Mouse (Mus musculus): ENCODE data around the gene Thap8. TPM values are rescaled to one million over a fixed set of nuclear protein-coding genes. Genes with fewer than 3 reads are reported as not detected.

The Thap8 gene
- polyA plus RNA-seq, 1 experiment from 2014 or later, result 0.14 TPM

DNA sequence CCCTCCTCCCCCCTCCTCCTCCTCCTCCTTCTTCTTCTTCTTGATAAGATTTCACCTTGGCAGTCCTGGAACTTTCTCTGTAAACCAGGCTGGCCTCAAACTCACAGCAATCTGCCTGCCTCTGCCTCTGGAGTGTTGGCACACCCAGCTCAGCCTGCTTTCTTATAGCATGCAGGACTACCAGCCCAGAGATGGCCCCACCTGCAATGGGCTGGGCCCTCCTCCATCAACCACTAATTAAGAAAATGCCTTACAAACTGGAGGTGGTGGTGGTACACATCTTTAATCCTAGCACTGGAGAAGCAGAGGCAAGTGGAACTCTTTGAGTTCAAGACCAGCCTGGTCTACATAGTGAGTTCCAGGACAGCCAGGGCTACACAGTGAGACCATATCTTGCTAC is 46.5 kb downstream of the Thap8 start:
- in situ Hi-C loops (cut with MboI; ENCODE audit: low pct_unique_long_range_greater_than_20kb), result no loop called here
- no peak for TF ChIP-seq CTCF (IDR thresholded peaks at IDR 0.05)
- POLR2A ChIA-PET, result no interaction called here
- DNase-seq (ENCODE audit: low read depth, low spot score), result no peak
- CTCF ChIA-PET, result interaction anchor here (2.0 kb wide), 1 partner anchor 9 kb away, joined by 7 read pairs; no protein-coding TSS in a partner anchor
- H3K27me3 ChIP-seq, result no peaks in the 10 kb centered on the region
- ATAC-seq, result no peak

DNA sequence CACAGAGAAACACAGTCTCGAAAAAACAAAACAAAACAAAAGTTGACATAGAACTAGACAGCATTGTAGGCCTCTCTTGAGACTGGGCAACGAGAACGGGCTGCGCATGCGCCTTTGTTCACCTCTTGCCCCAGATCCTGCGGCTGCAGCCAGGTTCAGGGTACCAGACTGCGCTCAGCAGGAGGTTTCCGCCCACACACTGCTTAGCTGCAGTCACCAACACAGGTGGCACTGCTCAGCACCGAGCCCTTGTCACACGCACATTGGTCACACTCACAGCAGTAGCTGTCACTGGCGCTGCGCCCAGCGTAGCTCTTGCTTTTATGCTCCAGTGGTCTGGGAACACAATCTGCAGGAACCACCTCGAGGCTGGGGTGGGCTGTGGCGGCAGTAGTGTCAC is 47.2 kb downstream of the Thap8 start:
- no peaks in the 10 kb centered on the region for H3K27me3 ChIP-seq
- DNase-seq (ENCODE audit: low read depth, low spot score) (no peak), ATAC-seq (no peak)
- in situ Hi-C loops (cut with MboI; ENCODE audit: low pct_unique_long_range_greater_than_20kb), result no loop called here
- TF ChIP-seq CTCF (IDR thresholded peaks at IDR 0.05), result no peak
- CTCF ChIA-PET, result interaction anchor here (1.5 to 2.0 kb wide), 2 partner anchors 9 to 166 kb away, joined by 3 to 7 read pairs; no protein-coding TSS in a partner anchor
- POLR2A ChIA-PET, result no interaction called here

DNA sequence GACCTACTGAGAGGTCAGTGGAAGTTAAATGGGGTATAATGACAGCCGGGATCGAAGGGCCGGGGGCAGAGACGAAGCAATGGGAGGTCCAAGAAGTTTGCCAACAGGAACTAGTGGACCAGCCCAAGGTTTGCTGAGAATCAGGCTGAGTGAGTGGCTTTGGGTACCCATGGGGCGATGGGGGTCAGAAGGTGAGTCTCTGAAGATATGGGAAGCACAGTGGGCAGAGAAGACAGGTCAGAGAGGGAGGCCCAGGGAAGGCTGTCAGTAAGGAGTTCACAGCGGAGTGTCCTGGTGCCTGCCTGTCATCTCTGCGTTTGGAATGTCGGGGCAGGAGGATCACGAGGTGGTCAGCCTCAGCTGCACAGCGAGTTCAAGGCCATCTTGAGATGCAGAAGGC is 48.5 kb downstream of the Thap8 start:
- DNase-seq (ENCODE audit: low read depth, low spot score) (no peak), ATAC-seq (no peak)
- in situ Hi-C loops (cut with MboI; ENCODE audit: low pct_unique_long_range_greater_than_20kb), result no loop called here
- CTCF ChIA-PET, result interaction anchor here (1.5 kb wide), 1 partner anchor 164 kb away, joined by 3 read pairs; no protein-coding TSS in a partner anchor
- POLR2A ChIA-PET, result no interaction called here
- no peaks in the 10 kb centered on the region for H3K27me3 ChIP-seq
- TF ChIP-seq CTCF (IDR thresholded peaks at IDR 0.05), result no peak

DNA sequence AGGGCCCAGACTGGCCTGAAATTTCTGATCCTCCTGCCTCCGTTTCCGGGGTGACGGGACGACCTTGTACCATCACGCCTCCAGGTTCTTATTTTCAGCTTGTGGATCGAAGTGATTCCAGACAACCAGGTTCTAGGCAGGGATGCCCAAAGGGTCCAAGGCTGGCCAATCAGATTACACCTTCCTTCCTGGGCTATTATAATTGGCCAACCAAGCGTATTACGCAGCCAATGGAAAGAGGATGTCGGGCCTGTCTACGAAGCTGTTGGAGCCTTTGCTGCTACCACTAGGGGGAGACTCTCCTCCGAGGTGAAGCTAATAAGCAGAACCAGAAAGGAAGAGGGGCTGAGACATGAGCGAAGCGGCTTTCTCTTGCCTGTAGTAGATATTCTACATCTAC is 52.0 kb downstream of the Thap8 start:
- in situ Hi-C loops (cut with MboI; ENCODE audit: low pct_unique_long_range_greater_than_20kb), result loop anchor here (10.0 kb wide), 1 partner anchor 103 kb away; no protein-coding TSS in a partner anchor
- no peaks in the 10 kb centered on the region for H3K27me3 ChIP-seq
- no peak for DNase-seq (ENCODE audit: low read depth, low spot score)
- TF ChIP-seq CTCF (IDR thresholded peaks at IDR 0.05), result peak; percentile 69
- ATAC-seq, result no peak
- CTCF ChIA-PET, result interaction anchor here (1.2 kb wide), 2 partner anchors 17 to 48 kb away, joined by 3 to 4 read pairs; no protein-coding TSS in a partner anchor
- POLR2A ChIA-PET, result no interaction called here

DNA sequence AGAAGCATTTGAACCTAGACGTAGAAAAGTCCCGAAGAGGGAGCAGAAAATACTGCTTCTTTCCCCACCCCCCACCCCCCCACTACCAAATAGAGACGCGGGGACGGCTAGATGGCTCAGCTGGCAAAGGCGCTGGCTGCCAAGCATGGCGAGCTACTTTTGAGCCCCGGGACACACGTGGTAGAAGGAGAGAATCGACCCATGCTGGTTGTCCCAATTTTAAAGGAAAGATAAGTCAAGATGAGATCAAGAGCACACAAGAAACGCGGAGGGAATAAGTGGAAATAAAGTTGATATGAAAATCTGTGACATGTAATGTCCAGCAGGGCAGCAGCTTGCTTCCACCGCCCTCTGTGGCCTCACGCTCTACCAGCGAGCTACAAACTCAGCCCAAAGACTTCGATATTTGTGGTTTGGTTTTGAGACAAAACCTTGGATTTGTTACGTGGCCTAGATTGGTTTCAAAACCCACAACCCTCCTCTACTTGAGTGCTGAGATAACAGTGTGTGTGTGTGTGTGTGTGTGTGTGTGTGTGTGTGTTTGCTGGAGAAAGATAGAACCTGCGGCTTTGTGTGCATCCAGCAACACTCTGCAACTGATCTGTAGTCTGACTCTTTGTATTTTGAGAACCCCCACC is 52.8 kb downstream of the Thap8 start:
- no peaks in the 10 kb centered on the region for H3K27me3 ChIP-seq

DNA sequence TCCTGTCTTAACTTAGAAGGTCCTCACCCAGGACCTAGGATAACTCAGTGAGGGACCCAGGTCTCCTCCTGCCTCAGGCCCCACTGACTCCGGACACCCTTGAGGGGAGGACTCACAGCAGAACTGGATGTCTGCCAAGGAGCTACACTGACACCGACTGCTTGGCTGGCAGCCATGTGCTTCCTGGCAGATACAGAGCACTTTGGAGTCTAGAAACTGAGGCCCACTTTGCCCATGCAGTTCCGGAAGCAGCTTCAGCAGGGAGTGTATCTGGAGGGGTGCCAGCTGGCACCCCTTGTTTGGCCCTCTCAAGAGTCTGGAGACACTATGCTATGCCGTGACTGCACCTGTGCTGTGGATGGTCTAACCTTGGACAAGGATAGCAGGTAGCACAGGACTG is 53.5 kb downstream of the Thap8 start:
- TF ChIP-seq CTCF (IDR thresholded peaks at IDR 0.05), result no peak
- in situ Hi-C loops (cut with MboI; ENCODE audit: low pct_unique_long_range_greater_than_20kb), result loop anchor here (10.0 kb wide), 1 partner anchor 101 kb away; no protein-coding TSS in a partner anchor
- ATAC-seq (peak; percentile 9), DNase-seq (ENCODE audit: low read depth, low spot score) (peak; percentile 83)
- H3K27me3 ChIP-seq, result no peaks in the 10 kb centered on the region
- POLR2A ChIA-PET, result interaction anchor here (0.6 kb wide), 1 partner anchor 15 kb away, joined by 3 read pairs; no protein-coding TSS in a partner anchor
- CTCF ChIA-PET, result interaction anchor here (1.0 to 4.1 kb wide), 7 partner anchors 9 to 157 kb away, joined by 3 to 14 read pairs (median 5); partner anchors contain the start of gene E130208F15Rik

More for the DNA sequence above, 52.8 kb downstream of the Thap8 start:
- no peak for TF ChIP-seq CTCF (IDR thresholded peaks at IDR 0.05)
- ATAC-seq (no peak), DNase-seq (ENCODE audit: low read depth, low spot score) (no peak)
- ChIA-PET CTCF (interaction anchor here (1.1 to 4.1 kb wide), 5 partner anchors 8 to 49 kb away, joined by 3 to 14 read pairs (median 6); no protein-coding TSS in a partner anchor), POLR2A (interaction anchor here (0.6 kb wide), 1 partner anchor 14 kb away, joined by 3 read pairs; no protein-coding TSS in a partner anchor)
- in situ Hi-C loops (cut with MboI; ENCODE audit: low pct_unique_long_range_greater_than_20kb), result loop anchor here (10.0 kb wide), 1 partner anchor 102 kb away; no protein-coding TSS in a partner anchor

DNA sequence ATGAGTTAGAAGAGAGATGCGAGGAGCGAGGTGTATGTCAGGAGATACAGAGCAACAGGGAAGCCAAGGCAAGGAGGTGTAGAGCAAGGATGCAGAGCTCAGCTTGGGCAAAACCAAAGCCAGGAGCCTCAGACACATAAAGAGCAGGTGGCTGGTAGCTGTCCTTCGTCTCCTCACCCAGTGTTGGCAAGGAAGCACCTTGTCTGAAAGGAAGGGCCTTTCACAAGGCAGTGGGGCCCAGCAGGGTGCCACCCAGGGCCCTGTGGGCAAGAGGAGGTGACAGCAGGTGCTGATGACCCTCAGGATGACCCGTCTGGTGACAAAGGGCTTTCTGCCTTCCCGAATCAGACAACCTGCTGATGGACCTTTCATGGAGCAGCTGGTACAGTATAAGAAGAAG is 54.7 kb downstream of the Thap8 start:
- H3K27me3 ChIP-seq, result peaks cover under 1% of the 10 kb centered on the region
- DNase-seq (ENCODE audit: low read depth, low spot score) (no peak), ATAC-seq (no peak)
- POLR2A ChIA-PET, result no interaction called here
- in situ Hi-C loops (cut with MboI; ENCODE audit: low pct_unique_long_range_greater_than_20kb), result loop anchor here (10.0 kb wide), 1 partner anchor 100 kb away; no protein-coding TSS in a partner anchor
- no peak for TF ChIP-seq CTCF (IDR thresholded peaks at IDR 0.05)
- CTCF ChIA-PET, result interaction anchor here (1.2 to 4.1 kb wide), 5 partner anchors 10 to 38 kb away, joined by 3 to 14 read pairs (median 5); partner anchors contain the start of gene E130208F15Rik

DNA sequence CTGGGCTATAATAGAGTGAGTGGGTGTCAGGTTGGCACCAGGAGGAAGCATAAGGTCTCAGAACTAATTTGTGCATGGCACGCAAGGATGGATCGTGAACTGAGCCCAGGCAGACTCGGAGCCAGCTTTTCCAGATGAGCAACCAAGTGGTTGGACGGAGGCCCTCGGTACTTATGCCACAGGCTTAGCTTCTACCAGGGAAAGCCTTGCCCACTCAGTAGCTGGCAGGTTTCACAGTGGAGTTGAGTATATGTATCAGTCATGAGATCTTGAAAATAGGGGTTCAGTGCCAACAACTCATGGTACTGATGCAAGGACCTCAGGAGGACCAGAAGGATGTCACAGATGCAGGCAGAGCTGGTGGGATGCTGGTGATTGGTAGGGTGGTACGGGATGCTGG is 55.8 kb downstream of the Thap8 start:
- ChIA-PET CTCF (interaction anchor here (0.9 to 4.1 kb wide), 21 partner anchors 9 to 190 kb away, joined by 3 to 14 read pairs (median 5); partner anchors contain the start of gene Sdhaf1), POLR2A (interaction anchor here (0.8 kb wide), 1 partner anchor 95 kb away, joined by 3 read pairs; no protein-coding TSS in a partner anchor)
- in situ Hi-C loops (cut with MboI; ENCODE audit: low pct_unique_long_range_greater_than_20kb), result loop anchor here (10.0 kb wide), 1 partner anchor 99 kb away; no protein-coding TSS in a partner anchor
- DNase-seq (ENCODE audit: low read depth, low spot score) (no peak), ATAC-seq (no peak)
- no peak for TF ChIP-seq CTCF (IDR thresholded peaks at IDR 0.05)
- peaks cover 12% of the 10 kb centered on the region for H3K27me3 ChIP-seq

DNA sequence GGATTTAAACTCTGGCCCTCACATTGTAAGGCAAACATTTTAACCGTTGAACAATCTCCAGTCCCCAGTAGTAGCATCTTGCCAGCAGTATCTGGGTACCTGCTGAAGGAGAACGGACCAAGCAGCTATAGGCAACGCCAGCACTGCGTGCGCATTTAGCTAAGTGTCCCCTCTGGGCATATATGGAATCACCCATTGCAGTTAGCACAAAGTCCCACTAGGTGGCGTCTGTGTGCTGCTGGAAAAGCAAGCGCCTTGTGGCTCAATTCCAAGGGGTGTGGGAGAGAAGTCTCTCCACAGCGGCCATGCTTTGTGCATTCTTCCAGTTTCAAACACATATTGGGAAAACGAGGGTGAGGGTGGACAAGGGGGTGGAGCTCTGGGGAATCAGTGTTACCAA is 56.5 kb downstream of the Thap8 start:
- no peak for DNase-seq (ENCODE audit: low read depth, low spot score)
- ChIA-PET POLR2A (interaction anchor here (0.6 kb wide), 1 partner anchor 130 kb away, joined by 3 read pairs; no protein-coding TSS in a partner anchor), CTCF (interaction anchor here (0.6 to 4.1 kb wide), 23 partner anchors 9 to 189 kb away, joined by 3 to 14 read pairs (median 4); partner anchors contain the start of gene Sdhaf1)
- H3K27me3 ChIP-seq, result peaks cover 19% of the 10 kb centered on the region
- in situ Hi-C loops (cut with MboI; ENCODE audit: low pct_unique_long_range_greater_than_20kb), result loop anchor here (10.0 kb wide), 1 partner anchor 98 kb away; no protein-coding TSS in a partner anchor
- ATAC-seq, result no peak
- peak; percentile 96 for TF ChIP-seq CTCF (IDR thresholded peaks at IDR 0.05)

DNA sequence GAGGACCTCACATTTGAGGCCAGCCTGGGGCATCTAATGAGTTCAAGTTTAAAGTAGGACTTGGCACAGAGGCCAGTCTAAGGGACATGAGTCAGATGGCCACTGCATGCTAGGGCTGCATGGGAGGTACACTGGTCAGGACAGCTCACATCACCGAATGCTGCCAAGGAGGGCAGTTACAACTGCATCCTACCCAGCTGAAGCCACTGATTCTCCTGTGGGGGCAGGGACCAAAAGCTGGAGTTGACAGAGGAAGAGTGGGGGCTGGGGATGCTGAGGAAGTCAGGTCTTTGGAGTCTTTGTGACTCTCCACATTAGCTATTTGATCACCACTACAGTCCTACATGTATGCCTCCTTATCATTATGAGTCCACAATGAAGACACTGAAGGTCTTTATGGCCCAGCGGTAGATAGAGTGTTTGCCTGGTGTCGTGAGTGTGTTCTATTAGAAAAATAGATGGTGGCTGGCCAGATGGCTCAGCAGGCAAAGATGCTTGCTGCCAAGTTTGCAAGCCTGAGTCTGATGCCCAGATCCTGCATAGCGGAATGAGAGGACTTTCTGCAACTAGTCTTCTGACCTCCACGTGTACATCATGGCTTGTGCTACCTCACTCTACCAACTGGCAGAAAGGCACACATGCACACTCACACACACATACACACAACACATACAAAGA is 59.7 kb downstream of the Thap8 start:
- in situ Hi-C loops (cut with MboI; ENCODE audit: low pct_unique_long_range_greater_than_20kb), result loop anchor here (10.0 kb wide), 1 partner anchor 95 kb away; no protein-coding TSS in a partner anchor
- CTCF ChIA-PET, result no interaction called here
- POLR2A ChIA-PET, result no interaction called here
- DNase-seq (ENCODE audit: low read depth, low spot score), result no peak
- no peak for ATAC-seq
- peaks cover 24% of the 10 kb centered on the region for H3K27me3 ChIP-seq
- no peak for TF ChIP-seq CTCF (IDR thresholded peaks at IDR 0.05)

Other genes with a start within 250 kb of the Thap8 start
- gene Zfp14, start 228.7 kb upstream of the Thap8 start, polyA plus RNA-seq (2021), result 3.4 TPM
- 13.7 TPM for gene Zfp82, start 207.2 kb upstream of the Thap8 start, polyA plus RNA-seq (2021)
- gene Gm26920, start 189.7 kb upstream of the Thap8 start, polyA plus RNA-seq (2021), result 1.1 TPM
- gene Zfp566, start 189.6 kb upstream of the Thap8 start, polyA plus RNA-seq (2021), result 5.3 TPM
- gene Zfp260, start 185.3 kb upstream of the Thap8 start, polyA plus RNA-seq (2021), result 55.7 TPM
- gene Zfp382, start 158.2 kb upstream of the Thap8 start, polyA plus RNA-seq (2021), result 8.7 TPM
- gene Zfp146, start 110.3 kb upstream of the Thap8 start, polyA plus RNA-seq (2021), result 56.4 TPM
- 0.89 TPM for gene Cox7a1, start 96.0 kb upstream of the Thap8 start, polyA plus RNA-seq (2021)
- 456 TPM for gene Capns1, start 81.3 kb upstream of the Thap8 start, polyA plus RNA-seq (2021)
- gene Polr2i, start 48.1 kb upstream of the Thap8 start, polyA plus RNA-seq (2021), result 79.3 TPM
- gene Tbcb, start 47.8 kb upstream of the Thap8 start, polyA plus RNA-seq (2021), result 87.4 TPM
- gene Ovol3, start 44.4 kb upstream of the Thap8 start, polyA plus RNA-seq (2021), result not detected
- 9.7 TPM for gene Wdr62, start 325 bp downstream of the Thap8 start, polyA plus RNA-seq (2021)
- gene Clip3, start 11.6 kb downstream of the Thap8 start, polyA plus RNA-seq (2021), result 78.3 TPM
- 35.2 TPM for gene Alkbh6, start 28.6 kb downstream of the Thap8 start, polyA plus RNA-seq (2021)
- 2.6 TPM for gene Syne4, start 34.7 kb downstream of the Thap8 start, polyA plus RNA-seq (2021)
- gene E130208F15Rik, start 41.6 kb downstream of the Thap8 start, polyA plus RNA-seq (2021), result 3.3 TPM
- 6.4 TPM for gene Sdhaf1, start 43.8 kb downstream of the Thap8 start, polyA plus RNA-seq (2021)
- 21.9 TPM for gene Lrfn3, start 82.7 kb downstream of the Thap8 start, polyA plus RNA-seq (2021)
- gene Tyrobp, start 133.7 kb downstream of the Thap8 start, polyA plus RNA-seq (2021), result not detected
- not detected for gene Hcst, start 139.8 kb downstream of the Thap8 start, polyA plus RNA-seq (2021)
- gene Nfkbid, start 141.6 kb downstream of the Thap8 start, polyA plus RNA-seq (2021), result 0.86 TPM
- gene Aplp1, start 165.4 kb downstream of the Thap8 start, polyA plus RNA-seq (2021), result 104 TPM
- not detected for gene Kirrel2, start 177.6 kb downstream of the Thap8 start, polyA plus RNA-seq (2021)
- gene Nphs1, start 178.2 kb downstream of the Thap8 start, polyA plus RNA-seq (2021), result not detected
- 0.05 TPM for gene Prodh2, start 213.5 kb downstream of the Thap8 start, polyA plus RNA-seq (2021)

Data from Patski (cell line).